Mouse (Mus musculus): ENCODE measurements around the gene Mrtfa. TPM values are rescaled to one million over a fixed set of nuclear protein-coding genes. Genes with fewer than 3 reads are reported as not detected.
A peak's percentile ranks its signal among the peaks of the same experiment; 100 is the strongest.

The Mrtfa gene
- polyA plus RNA-seq, 1 experiment = 53.7 TPM

- WGBS = 50% methylated on average over 6 of the region's 6 CpGs
- TF ChIP-seq POLR2A (IDR thresholded peaks at IDR 0.05; ENCODE audit: borderline replicate concordance, control insufficient read depth, low read depth, low read length) (no peak), CTCF (IDR thresholded peaks at IDR 0.05; ENCODE audit: control insufficient read depth, insufficient read depth, low read length) (peak; percentile 73)
- Histone ChIP-seq H3K4me3 (replicated peaks; ENCODE audit: control insufficient read depth, low read depth, low read length) (no peak overlapping the region), H3K27ac (ENCODE audit: control insufficient read depth, insufficient read depth, low read depth, low read length, poor library complexity) (no peak overlapping the region), H3K4me1 (ENCODE audit: control insufficient read depth, insufficient read depth, low read length) (peaks cover 2% of the 10 kb centered on the region; the same call in 1 of the 2 replicates)
These were observed 141.0 kb downstream of the Mrtfa start for GRCm38 (mm10) chr15:81049401-81050053.

- no peak for TF ChIP-seq CTCF (IDR thresholded peaks at IDR 0.05; ENCODE audit: control insufficient read depth, insufficient read depth, low read length)
- no peak for TF ChIP-seq POLR2A (IDR thresholded peaks at IDR 0.05; ENCODE audit: borderline replicate concordance, control insufficient read depth, low read depth, low read length)
- 31% methylated on average over 10 of the region's 10 CpGs for WGBS
- Histone ChIP-seq H3K27ac (ENCODE audit: control insufficient read depth, insufficient read depth, low read depth, low read length, poor library complexity) (no peak overlapping the region), H3K4me3 (replicated peaks; ENCODE audit: control insufficient read depth, low read depth, low read length) (no peak overlapping the region), H3K4me1 (ENCODE audit: control insufficient read depth, insufficient read depth, low read length) (peaks cover 2% of the 10 kb centered on the region; the same call in 1 of the 2 replicates)
These were observed 143.1 kb downstream of the Mrtfa start for GRCm38 (mm10) chr15:81047497-81047896.

- whole genome bisulfite sequencing = 8% methylated on average over 7 of the region's 7 CpGs
- Histone ChIP-seq H3K4me3 (replicated peaks; ENCODE audit: control insufficient read depth, low read depth, low read length) (no peak overlapping the region), H3K27ac (ENCODE audit: control insufficient read depth, insufficient read depth, low read depth, low read length, poor library complexity) (peak overlapping the region; percentile 87; the same call in 1 of the 2 replicates), H3K4me1 (ENCODE audit: control insufficient read depth, insufficient read depth, low read length) (peaks cover 2% of the 10 kb centered on the region; the same call in 1 of the 2 replicates)
- no peak for TF ChIP-seq POLR2A (IDR thresholded peaks at IDR 0.05; ENCODE audit: borderline replicate concordance, control insufficient read depth, low read depth, low read length)
These were observed 144.5 kb downstream of the Mrtfa start for GRCm38 (mm10) chr15:81046061-81046460.

GRCm38 (mm10) chr15:81045336-81045735, 145.2 kb downstream of the Mrtfa start:
- Histone ChIP-seq H3K27ac (ENCODE audit: control insufficient read depth, insufficient read depth, low read depth, low read length, poor library complexity) (peak overlapping the region; percentile 87), H3K4me3 (replicated peaks; ENCODE audit: control insufficient read depth, low read depth, low read length) (peak overlapping the region; percentile 78), H3K4me1 (ENCODE audit: control insufficient read depth, insufficient read depth, low read length) (peaks cover 2% of the 10 kb centered on the region; the same call in 1 of the 2 replicates)
- 0% methylated on average over 4 of the region's 4 CpGs for WGBS
- TF ChIP-seq POLR2A (IDR thresholded peaks at IDR 0.05; ENCODE audit: borderline replicate concordance, control insufficient read depth, low read depth, low read length) (peak; percentile 49; the same call in 1 of the 2 replicates), CTCF (IDR thresholded peaks at IDR 0.05; ENCODE audit: control insufficient read depth, insufficient read depth, low read length) (no peak)

- Histone ChIP-seq H3K4me3 (replicated peaks; ENCODE audit: control insufficient read depth, low read depth, low read length) (peak overlapping the region; percentile 78), H3K27ac (ENCODE audit: control insufficient read depth, insufficient read depth, low read depth, low read length, poor library complexity) (peak overlapping the region; percentile 87), H3K4me1 (ENCODE audit: control insufficient read depth, insufficient read depth, low read length) (peaks cover 2% of the 10 kb centered on the region; the same call in 1 of the 2 replicates)
- TF ChIP-seq POLR2A (IDR thresholded peaks at IDR 0.05; ENCODE audit: borderline replicate concordance, control insufficient read depth, low read depth, low read length) = no peak
- TF ChIP-seq CTCF (IDR thresholded peaks at IDR 0.05; ENCODE audit: control insufficient read depth, insufficient read depth, low read length) = peak; percentile 16; the same call in 1 of the 2 replicates
- WGBS = 2% methylated on average over 9 of the region's 9 CpGs
These were observed 146.1 kb downstream of the Mrtfa start for GRCm38 (mm10) chr15:81044446-81044845.

GRCm38 (mm10) chr15:81042276-81042931, 148.2 kb downstream of the Mrtfa start:
- 21% methylated on average over 13 of the region's 13 CpGs for WGBS
- peaks cover 2% of the 10 kb centered on the region; the same call in 1 of the 2 replicates for H3K4me1 ChIP-seq (ENCODE audit: control insufficient read depth, insufficient read depth, low read length)
- TF ChIP-seq CTCF (IDR thresholded peaks at IDR 0.05; ENCODE audit: control insufficient read depth, insufficient read depth, low read length) = peak; percentile 65
- TF ChIP-seq POLR2A (IDR thresholded peaks at IDR 0.05; ENCODE audit: borderline replicate concordance, control insufficient read depth, low read depth, low read length) = no peak
- peak overlapping the region; percentile 29 for H3K4me3 ChIP-seq (replicated peaks; ENCODE audit: control insufficient read depth, low read depth, low read length)
- no peak overlapping the region for H3K27ac ChIP-seq (ENCODE audit: control insufficient read depth, insufficient read depth, low read depth, low read length, poor library complexity)

GRCm38 (mm10) chr15:81041767-81042166, 148.8 kb downstream of the Mrtfa start:
- no peaks in the 10 kb centered on the region; the same call in 1 of the 2 replicates for H3K4me1 ChIP-seq (ENCODE audit: control insufficient read depth, insufficient read depth, low read length)
- H3K27ac ChIP-seq (ENCODE audit: control insufficient read depth, insufficient read depth, low read depth, low read length, poor library complexity) = no peak overlapping the region
- TF ChIP-seq CTCF (IDR thresholded peaks at IDR 0.05; ENCODE audit: control insufficient read depth, insufficient read depth, low read length) = no peak
- no peak for TF ChIP-seq POLR2A (IDR thresholded peaks at IDR 0.05; ENCODE audit: borderline replicate concordance, control insufficient read depth, low read depth, low read length)
- WGBS = 84% methylated on average over 4 of the region's 4 CpGs
- H3K4me3 ChIP-seq (replicated peaks; ENCODE audit: control insufficient read depth, low read depth, low read length) = no peak overlapping the region

- Histone ChIP-seq H3K27ac (ENCODE audit: control insufficient read depth, insufficient read depth, low read depth, low read length, poor library complexity) (no peak overlapping the region), H3K4me1 (ENCODE audit: control insufficient read depth, insufficient read depth, low read length) (peaks cover 7% of the 10 kb centered on the region), H3K4me3 (replicated peaks; ENCODE audit: control insufficient read depth, low read depth, low read length) (no peak overlapping the region)
- TF ChIP-seq CTCF (IDR thresholded peaks at IDR 0.05; ENCODE audit: control insufficient read depth, insufficient read depth, low read length) (no peak), POLR2A (IDR thresholded peaks at IDR 0.05; ENCODE audit: borderline replicate concordance, control insufficient read depth, low read depth, low read length) (no peak)
- WGBS = 92% methylated on average over 5 of the region's 5 CpGs
These were observed 152.1 kb downstream of the Mrtfa start for GRCm38 (mm10) chr15:81038419-81038818.
